8 mouse cellular contexts compared by ENCODE assay signal in genomic region chr16:31663379-31664286, GRCm38 (mm10). TPM values are rescaled to one million over a fixed set of nuclear protein-coding genes. Genes with fewer than 3 reads are reported as not detected.
DNase-seq lines count a peak whose midpoint lies in the region; ATAC-seq and TF ChIP-seq lines count a peak whose summit lies in the region.

Dlg1 (plus strand) TSS chr16:31663443.

- TF ChIP-seq CTCF in G1E (IDR thresholded peaks at IDR 0.05; ENCODE audit: low read depth, low read length): no peak
- peak; percentile 4; the same call in 1 of the 2 replicates for TF ChIP-seq CTCF in forebrain, postnatal 0 days (IDR thresholded peaks at IDR 0.05; ENCODE audit: low read depth)

- H3K4me1 ChIP-seq in G1E (ENCODE audit: insufficient read depth, low read depth, low read length): peaks cover 40% of the 10 kb centered on the region
- H3K4me1 ChIP-seq in forebrain, postnatal 0 days (ENCODE audit: insufficient read depth): peaks cover 5% of the 10 kb centered on the region
- H3K4me1 ChIP-seq in lung, embryonic 15.5 days: peaks cover 25% of the 10 kb centered on the region

- peak within 1 kb of the TSS; percentile 85 for H3K4me3 ChIP-seq in G1E (ENCODE audit: low read depth, low read length)
- peak within 1 kb of the TSS; percentile 95 for H3K4me3 ChIP-seq in forebrain, postnatal 0 days (ENCODE audit: low read depth, low read length)
- H3K4me3 ChIP-seq in lung, embryonic 15.5 days: peak within 1 kb of the TSS; percentile 98

- H3K9ac ChIP-seq in forebrain, postnatal 0 days: peak within 1 kb of the TSS; percentile 66
- H3K9ac ChIP-seq in lung, embryonic 15.5 days: peak within 1 kb of the TSS; percentile 86

- peaks cover 17% of the 10 kb centered on the region for H3K36me3 ChIP-seq in G1E (replicated peaks)
- no peaks in the 10 kb centered on the region for H3K36me3 ChIP-seq in forebrain, postnatal 0 days (ENCODE audit: insufficient read depth)
- peaks cover 13% of the 10 kb centered on the region for H3K36me3 ChIP-seq in lung, embryonic 15.5 days

- 2% methylated on average over 76 of the region's 95 CpGs for WGBS in forebrain, postnatal 0 days
- WGBS in lung, embryonic 15.5 days: under 1% methylated on average over 89 of the region's 95 CpGs

- H3K4me2 ChIP-seq in forebrain, postnatal 0 days (ENCODE audit: low read depth): peak within 1 kb of the TSS; percentile 97
- H3K4me2 ChIP-seq in lung, embryonic 15.5 days: peak within 1 kb of the TSS; percentile 71

- H3K27ac ChIP-seq in forebrain, postnatal 0 days (ENCODE audit: low read depth, low read length): peak within 1 kb of the TSS; percentile 72
- H3K27ac ChIP-seq in lung, embryonic 15.5 days: peak within 1 kb of the TSS; percentile 97

- H3K9me3 ChIP-seq in G1E (replicated peaks): no peaks in the 10 kb centered on the region
- H3K9me3 ChIP-seq in forebrain, postnatal 0 days (ENCODE audit: low read length): no peaks in the 10 kb centered on the region
- no peaks in the 10 kb centered on the region for H3K9me3 ChIP-seq in lung, embryonic 15.5 days

- H3K27me3 ChIP-seq in G1E (ENCODE audit: insufficient read depth, low read length): peaks cover 17% of the 10 kb centered on the region
- no peaks in the 10 kb centered on the region; the same call in 1 of the 2 replicates for H3K27me3 ChIP-seq in forebrain, postnatal 0 days (ENCODE audit: insufficient read depth, low read length)
- H3K27me3 ChIP-seq in lung, embryonic 15.5 days: no peaks in the 10 kb centered on the region

- peak; percentile 91 for ATAC-seq in G1E (ENCODE audit: extremely low read depth, insufficient number of reproducible peaks, low FRiP score, poor library complexity, severe bottlenecking)
- peak; percentile 98 for ATAC-seq in forebrain, postnatal 0 days
- ATAC-seq in lung, embryonic 15.5 days (ENCODE audit: borderline replicate concordance, extremely low read depth, low FRiP score, low TSS enrichment): peak; percentile 97

- DNase-seq in G1E (ENCODE audit: low spot score): peak; percentile 97
- peak; percentile 83 for DNase-seq in cerebellum, adult 18-20 months
- peak; percentile 87 for DNase-seq in forebrain, postnatal 0 days
- DNase-seq in heart, postnatal 4 days: peak; percentile 90
- DNase-seq in layer of hippocampus, adult 8-10 months (ENCODE audit: low spot score in 2 of 2): peak; percentile 47 to 60
- peak; percentile 84 for DNase-seq in ovary, adult 18-20 months (ENCODE audit: low spot score)
- peak; percentile 91 for DNase-seq in thymus, postnatal 0 days (ENCODE audit: low spot score)

RNA-seq across cellular contexts. Expression of gene Dlg1, which starts in this region (rescaled TPM):
- 62.6 and 109 TPM in 2 replicates for total RNA-seq in G1E (2014; fragmentation: Nextera tagmentation)
- 47.9 and 60.7 TPM in 2 replicates for total RNA-seq in G1E (2017)
- polyA plus RNA-seq in G1E (2012): 11.2 and 12.5 TPM in 2 replicates
- total RNA-seq in forebrain, postnatal 0 days (2014; rRNA removed): 27.7 and 37.7 TPM in 2 replicates
- polyA plus RNA-seq in forebrain, postnatal 0 days (2015; fragmentation: Nextera tagmentation; extraction: Ambion mirVana): 6.6 and 11.3 TPM in 2 replicates
- 10 to 100 TPM; 42.0 to 43.5 TPM for total RNA-seq in heart, postnatal 4 days (2021)
- 100 to 1,000 TPM in 2 of 4 experiments, 10 to 100 TPM in 2; 93.5 to 109 (median 101) TPM for total RNA-seq in layer of hippocampus, adult 8-10 months (2022)
- 21.4 and 23.0 TPM in 2 replicates for polyA plus RNA-seq in lung, embryonic 15.5 days (2015; fragmentation: Nextera tagmentation; extraction: Ambion mirVana)
- polyA plus RNA-seq in thymus, postnatal 0 days (2015; fragmentation: Nextera tagmentation; extraction: Ambion mirVana): 14.7 and 17.8 TPM in 2 replicates

Comparison
In these comparisons a context has a peak if more than half of its experiments do, and no peak if none do; other contexts are left out.
1. Peak in every context shown above with its lines: DNase-seq, ATAC-seq, H3K4me3 ChIP-seq and H3K27ac ChIP-seq.